Mouse (Mus musculus) limb, embryonic 12.5 days (tissue): ENCODE data around the gene Klf5. TPM values are rescaled to one million over a fixed set of nuclear protein-coding genes. Genes with fewer than 3 reads are reported as not detected.

Experiments used
- ATAC-seq: fragments of 200-750 bp; cut with Nextera tagmentation; 2 replicates; pipeline ENCODE4 v1.8.0; 2017; ENCODE audit warnings: low read depth, moderate TSS enrichment; ENCODE audit not compliant: insufficient number of reproducible peaks, insufficient read depth, low FRiP score, low TSS enrichment
- H3K27ac ChIP-seq: fragments of 300-500 bp; sonication (generic); 2 replicates; pipeline ENCODE4 v1.5.1; 2016; ENCODE audit warnings: mild to moderate bottlenecking, moderate library complexity
- H3K27me3 ChIP-seq: fragments of 300-500 bp; sonication (generic); 2 replicates; pipeline ENCODE4 v1.6.1; 2016; ENCODE audit warnings: mild to moderate bottlenecking, moderate library complexity
- H3K36me3 ChIP-seq: fragments of 300-500 bp; sonication (generic); 2 replicates; pipeline ENCODE4 v1.6.1; 2016; ENCODE audit warnings: mild to moderate bottlenecking, moderate library complexity
- H3K4me1 ChIP-seq: fragments of 300-500 bp; sonication (generic); replicated peaks from 2 replicates; pipeline ENCODE4 v1.6.1; 2016
- H3K4me2 ChIP-seq: fragments of 300-500 bp; sonication (generic); 2 replicates; pipeline ENCODE4 v1.6.1; 2016; ENCODE audit warnings: mild to moderate bottlenecking, moderate library complexity
- H3K4me3 ChIP-seq: fragments of 300-500 bp; sonication (generic); replicated peaks from 2 replicates; pipeline ENCODE4 v1.5.1; 2016; ENCODE audit warnings: mild to moderate bottlenecking
- H3K9ac ChIP-seq: fragments of 300-500 bp; sonication (generic); replicated peaks from 2 replicates; pipeline ENCODE4 v1.6.1; 2016; ENCODE audit warnings: mild to moderate bottlenecking, moderate library complexity
- H3K9me3 ChIP-seq: fragments of 300-500 bp; sonication (generic); 2 replicates; pipeline ENCODE4 v1.6.1; 2016; ENCODE audit warnings: mild to moderate bottlenecking, moderate library complexity
- WGBS: fragments of 180-500 bp; shearing (Covaris S2); methylation state at CpG from one replicate; pipeline ENCODE4 v1.1.7; 2016; 5-methylcytosine and 5-hydroxymethylcytosine counted together
- polyA plus RNA-seq: library from polyadenylated mRNA; unstranded; fragments of >200 nt; fragmentation: Nextera tagmentation; extraction: Ambion mirVana; gene quantifications from 2 replicates; pipeline ENCODE4 v1.2.1, GENCODE M21; 2016

Gene Klf5
- polyA plus RNA-seq, 1 experiment from 2014 or later = 6.9 TPM

DNA sequence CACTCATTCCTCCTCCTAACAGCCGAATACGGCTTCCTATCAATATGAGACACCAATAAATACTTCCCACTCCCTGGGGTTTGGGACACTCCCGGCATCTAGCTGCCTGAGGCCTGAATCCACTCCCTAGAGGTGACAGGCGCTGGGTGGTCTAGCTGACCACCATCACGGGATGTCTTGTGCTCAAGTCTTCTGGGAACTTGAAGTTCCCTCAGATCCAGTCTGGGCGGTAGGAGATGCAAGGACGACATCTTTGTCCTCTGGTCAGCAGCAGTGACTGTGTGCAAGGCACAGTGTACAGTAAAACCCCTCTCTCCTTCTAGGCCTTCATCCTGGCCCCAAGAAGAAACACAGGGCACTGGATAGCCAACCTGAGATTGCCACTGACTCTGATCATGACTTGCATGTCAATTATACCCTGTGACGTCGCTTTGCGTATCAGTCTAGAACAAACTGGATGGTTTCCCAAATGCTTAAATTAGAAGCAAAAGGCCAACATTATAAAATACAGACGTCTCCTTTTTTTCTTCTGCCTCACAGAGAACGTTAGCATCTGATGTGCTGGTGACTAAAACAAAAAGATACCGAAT is 49.8 kb downstream of the Klf5 start:
- Histone ChIP-seq H3K27me3 (no peaks in the 10 kb centered on the region), H3K9me3 (no peaks in the 10 kb centered on the region), H3K4me1 (peaks cover 4% of the 10 kb centered on the region; the same call in 1 of the 2 replicates), H3K9ac (no peak overlapping the region), H3K36me3 (no peaks in the 10 kb centered on the region), H3K27ac (no peak overlapping the region), H3K4me3 (no peak overlapping the region), H3K4me2 (no peak overlapping the region)
- WGBS = 59% methylated on average over 13 of the region's 13 CpGs
- no peak for ATAC-seq

DNA sequence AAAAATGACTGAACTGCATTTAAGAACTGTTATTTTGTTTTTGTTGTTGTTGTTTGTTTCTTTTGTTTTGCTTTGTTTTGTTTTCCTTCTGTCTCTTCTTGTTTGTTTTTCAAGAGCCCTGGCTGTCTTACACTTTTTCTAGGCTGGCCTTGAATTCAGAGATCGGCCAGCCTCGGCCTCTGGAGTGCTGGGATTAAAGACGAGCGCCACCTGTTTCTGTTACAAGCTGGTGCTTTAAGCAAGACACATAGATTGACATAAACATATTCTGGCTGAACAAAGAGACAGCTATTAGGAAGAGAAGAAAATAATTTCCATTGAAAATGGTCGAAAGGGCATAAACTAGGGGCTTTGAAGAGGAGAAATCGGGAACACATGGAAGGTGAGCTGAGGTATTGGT is 51.1 kb downstream of the Klf5 start:
- H3K27ac ChIP-seq = no peak overlapping the region
- WGBS = 82% methylated on average over 6 of the region's 6 CpGs
- H3K4me2 ChIP-seq = no peak overlapping the region
- H3K36me3 ChIP-seq = no peaks in the 10 kb centered on the region
- no peaks in the 10 kb centered on the region for H3K27me3 ChIP-seq
- H3K9ac ChIP-seq = no peak overlapping the region
- H3K4me3 ChIP-seq = no peak overlapping the region
- no peaks in the 10 kb centered on the region for H3K9me3 ChIP-seq
- peaks cover 4% of the 10 kb centered on the region; the same call in 1 of the 2 replicates for H3K4me1 ChIP-seq
- ATAC-seq = no peak

DNA sequence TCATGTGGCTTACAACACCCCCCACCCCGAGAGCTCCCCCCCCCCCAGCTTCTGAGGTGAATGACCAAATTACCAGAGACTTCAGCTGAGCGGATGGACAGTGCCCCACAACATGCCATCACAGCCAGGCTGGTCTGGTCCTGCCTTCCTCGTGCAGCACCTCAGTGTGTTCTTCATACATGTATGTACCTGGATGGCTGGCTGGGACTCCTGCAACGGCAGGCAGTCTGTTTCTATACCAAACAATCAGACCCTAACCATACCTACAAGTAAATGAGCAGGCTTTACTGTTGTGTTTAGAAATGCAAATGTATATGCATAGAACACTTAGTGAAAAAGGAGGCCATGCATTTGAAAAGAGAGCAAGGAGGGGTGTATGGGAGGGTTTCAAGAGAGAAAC is 54.5 kb downstream of the Klf5 start:
- no peak for ATAC-seq
- H3K9me3 ChIP-seq = no peaks in the 10 kb centered on the region
- H3K4me3 ChIP-seq = no peak overlapping the region
- no peak overlapping the region for H3K27ac ChIP-seq
- 52% methylated on average over 4 of the region's 4 CpGs for WGBS
- H3K9ac ChIP-seq = no peak overlapping the region
- no peak overlapping the region for H3K4me2 ChIP-seq
- H3K4me1 ChIP-seq = peaks cover 2% of the 10 kb centered on the region; the same call in 1 of the 2 replicates
- H3K27me3 ChIP-seq = no peaks in the 10 kb centered on the region
- H3K36me3 ChIP-seq = no peaks in the 10 kb centered on the region

DNA sequence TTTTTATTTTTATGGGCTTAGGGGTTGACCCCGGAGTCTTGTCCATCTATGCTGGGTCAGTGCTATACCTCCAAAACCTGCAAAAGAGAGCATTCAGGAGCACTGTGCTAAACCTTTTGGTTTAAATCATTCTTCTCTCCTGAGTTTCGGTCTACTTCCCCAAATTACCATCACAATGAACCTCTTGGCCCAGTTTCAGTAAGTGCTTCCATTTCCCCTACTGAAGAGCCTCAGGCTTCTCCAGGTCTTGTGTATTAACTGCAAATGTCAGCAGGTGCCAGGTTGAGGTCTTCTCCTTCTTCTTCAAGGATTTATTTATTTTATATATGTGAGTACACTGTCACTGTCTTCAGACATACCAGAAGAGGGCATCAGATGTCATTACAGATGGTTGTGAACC is 55.6 kb downstream of the Klf5 start:
- no peaks in the 10 kb centered on the region for H3K36me3 ChIP-seq
- no peaks in the 10 kb centered on the region for H3K4me1 ChIP-seq
- no peaks in the 10 kb centered on the region for H3K9me3 ChIP-seq
- H3K27ac ChIP-seq = no peak overlapping the region
- H3K27me3 ChIP-seq = no peaks in the 10 kb centered on the region
- no peak for ATAC-seq
- H3K4me3 ChIP-seq = no peak overlapping the region
- no peak overlapping the region for H3K4me2 ChIP-seq
- 77% methylated on average over 2 of the region's 2 CpGs for WGBS
- no peak overlapping the region for H3K9ac ChIP-seq

DNA sequence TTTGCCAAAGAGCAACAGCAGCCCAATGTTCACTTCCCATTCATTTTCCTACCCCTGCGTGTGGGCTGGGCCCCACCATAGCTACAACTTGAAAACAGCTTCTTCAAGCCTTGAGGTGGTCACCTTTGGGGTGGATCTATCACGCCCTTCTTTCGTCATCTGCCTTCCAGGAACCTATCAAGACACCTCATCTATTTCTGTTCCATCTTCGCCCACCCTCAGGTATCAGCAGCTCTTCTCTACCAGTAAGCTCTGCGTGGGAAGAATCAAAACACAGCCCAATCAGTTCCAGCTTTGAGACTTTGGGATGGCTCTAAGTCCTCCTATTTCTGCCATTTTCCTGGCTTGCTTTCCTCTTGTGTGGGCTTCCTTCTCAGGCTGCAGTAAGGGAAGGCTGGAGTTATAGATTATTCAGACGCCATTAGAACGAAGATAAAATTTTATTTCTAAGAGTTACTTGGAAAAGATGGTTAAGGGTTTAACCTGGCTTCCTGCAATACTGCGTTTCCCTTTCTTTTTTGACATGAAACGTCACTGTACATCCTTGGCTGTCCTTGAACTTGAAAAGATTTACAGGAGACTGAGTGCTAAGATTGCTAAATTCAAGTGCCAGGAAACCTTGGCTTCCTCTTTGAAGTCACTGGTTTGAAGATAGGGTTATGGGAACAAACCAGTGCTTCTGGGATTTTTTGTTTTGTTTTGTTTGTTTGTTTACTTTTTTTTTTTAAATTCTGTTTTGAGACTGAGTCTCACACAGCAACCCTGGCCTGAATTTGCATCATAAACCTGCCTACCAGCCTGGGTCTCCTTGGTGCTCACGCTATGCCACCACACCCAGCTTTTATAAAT is 56.5 kb downstream of the Klf5 start:
- no peak overlapping the region for H3K4me2 ChIP-seq
- H3K4me1 ChIP-seq = no peaks in the 10 kb centered on the region
- no peaks in the 10 kb centered on the region for H3K9me3 ChIP-seq
- no peak for ATAC-seq
- no peaks in the 10 kb centered on the region for H3K36me3 ChIP-seq
- 90% methylated on average over 10 of the region's 10 CpGs for WGBS
- H3K27me3 ChIP-seq = no peaks in the 10 kb centered on the region
- no peak overlapping the region for H3K9ac ChIP-seq
- H3K27ac ChIP-seq = no peak overlapping the region
- no peak overlapping the region for H3K4me3 ChIP-seq

DNA sequence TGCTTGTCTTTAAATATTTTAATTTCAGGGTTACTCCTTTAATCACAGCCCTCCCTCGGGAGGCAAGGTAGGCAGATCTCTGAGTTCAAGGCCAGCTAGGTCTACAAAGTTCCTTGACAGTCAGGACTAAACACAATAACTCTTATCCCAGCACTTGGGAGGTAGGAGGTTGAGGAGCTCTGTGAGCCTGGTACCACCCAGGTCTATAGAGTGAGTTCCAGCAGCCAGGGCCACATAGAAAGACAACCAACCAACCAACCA is 57.0 kb downstream of the Klf5 start:
- no peak overlapping the region for H3K4me2 ChIP-seq
- H3K9me3 ChIP-seq = no peaks in the 10 kb centered on the region
- H3K27me3 ChIP-seq = no peaks in the 10 kb centered on the region
- H3K4me1 ChIP-seq = no peaks in the 10 kb centered on the region
- H3K27ac ChIP-seq = no peak overlapping the region
- no peak for ATAC-seq
- no peak overlapping the region for H3K4me3 ChIP-seq
- no peaks in the 10 kb centered on the region for H3K36me3 ChIP-seq
- no peak overlapping the region for H3K9ac ChIP-seq
- 63% methylated on average over 1 of the region's 1 CpGs for WGBS

DNA sequence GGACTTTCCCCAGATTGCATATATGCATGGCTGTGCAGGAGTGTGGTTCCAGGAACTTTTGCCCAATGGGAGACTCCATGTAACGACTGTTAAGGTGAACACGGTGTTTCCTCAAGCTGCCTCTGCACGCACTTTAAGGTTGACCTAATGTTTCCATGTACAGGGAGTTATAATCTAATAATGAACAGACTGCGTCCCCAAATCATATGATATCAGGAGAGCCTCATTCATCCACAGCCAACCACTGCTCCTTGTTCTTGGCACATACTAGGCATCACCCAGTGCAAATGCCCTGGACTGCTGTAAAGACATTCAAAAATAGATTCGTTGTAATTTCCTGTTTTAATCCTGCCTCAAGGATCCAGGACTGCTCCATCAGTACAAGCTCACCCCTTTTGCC is 64.5 kb downstream of the Klf5 start:
- no peak overlapping the region for H3K27ac ChIP-seq
- H3K4me3 ChIP-seq = no peak overlapping the region
- no peaks in the 10 kb centered on the region for H3K36me3 ChIP-seq
- H3K27me3 ChIP-seq = no peaks in the 10 kb centered on the region
- ATAC-seq = no peak
- H3K9ac ChIP-seq = no peak overlapping the region
- no peaks in the 10 kb centered on the region for H3K9me3 ChIP-seq
- no peaks in the 10 kb centered on the region for H3K4me1 ChIP-seq
- H3K4me2 ChIP-seq = no peak overlapping the region
- 88% methylated on average over 5 of the region's 5 CpGs for WGBS

DNA sequence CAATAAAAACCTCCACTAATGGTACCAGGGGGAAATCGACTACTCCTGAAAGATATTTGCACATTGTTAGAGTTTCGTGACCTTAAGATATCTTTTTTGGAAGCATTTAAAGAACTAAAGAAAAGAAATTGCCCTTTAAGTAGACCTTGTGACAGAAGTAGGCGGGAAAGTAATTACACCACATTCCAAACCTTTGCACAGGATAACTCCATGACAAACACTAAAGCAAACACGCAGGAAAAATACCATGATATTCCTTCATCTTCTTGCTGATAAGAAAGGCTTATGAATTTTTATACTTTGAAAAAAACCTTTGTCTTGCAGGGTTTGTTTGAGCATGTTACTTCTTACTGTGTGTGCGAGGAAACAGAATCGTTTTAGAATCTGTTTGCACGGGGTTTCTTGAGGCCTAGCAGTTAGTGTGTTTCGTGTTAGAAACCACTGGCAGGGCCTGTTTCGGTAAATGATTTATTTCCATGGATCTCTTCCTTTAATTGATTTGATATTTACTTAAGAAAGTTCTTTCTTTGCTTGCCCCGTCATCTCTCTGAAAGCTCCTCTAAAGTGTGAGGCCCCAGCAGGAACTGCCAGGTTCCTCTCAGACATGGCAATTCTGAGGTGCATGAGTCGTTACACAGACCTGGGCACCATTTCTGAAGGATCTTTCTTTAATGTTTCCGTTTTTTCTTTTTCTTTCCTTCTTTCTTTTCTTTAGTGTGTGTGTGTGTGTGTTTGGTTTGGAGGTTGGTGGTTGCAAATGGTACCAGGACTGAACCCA is 65.7 kb downstream of the Klf5 start:
- Histone ChIP-seq H3K27me3 (no peaks in the 10 kb centered on the region), H3K9ac (no peak overlapping the region), H3K27ac (no peak overlapping the region), H3K4me1 (no peaks in the 10 kb centered on the region), H3K4me2 (no peak overlapping the region), H3K36me3 (no peaks in the 10 kb centered on the region), H3K4me3 (no peak overlapping the region), H3K9me3 (no peaks in the 10 kb centered on the region)
- no peak for ATAC-seq
- 65% methylated on average over 12 of the region's 12 CpGs for WGBS

Other genes starting within 250 kb of the Klf5 start
- gene Pibf1, start 199.3 kb upstream of the Klf5 start, polyA plus RNA-seq = 24.2 and 26.3 TPM in 2 replicates
- 45.9 and 51.5 TPM in 2 replicates for gene Dis3, start 198.9 kb upstream of the Klf5 start, polyA plus RNA-seq